Mouse (Mus musculus): ENCODE measurements at regions not wholly inside any gene's neighbourhood (a gene's known extent, or its start where the extent isn't known, plus 50 kb on each side); places are given as distances from the start of the nearest gene placed in this dataset.
A peak's percentile ranks its signal among the peaks of the same experiment; 100 is the strongest.

DNA sequence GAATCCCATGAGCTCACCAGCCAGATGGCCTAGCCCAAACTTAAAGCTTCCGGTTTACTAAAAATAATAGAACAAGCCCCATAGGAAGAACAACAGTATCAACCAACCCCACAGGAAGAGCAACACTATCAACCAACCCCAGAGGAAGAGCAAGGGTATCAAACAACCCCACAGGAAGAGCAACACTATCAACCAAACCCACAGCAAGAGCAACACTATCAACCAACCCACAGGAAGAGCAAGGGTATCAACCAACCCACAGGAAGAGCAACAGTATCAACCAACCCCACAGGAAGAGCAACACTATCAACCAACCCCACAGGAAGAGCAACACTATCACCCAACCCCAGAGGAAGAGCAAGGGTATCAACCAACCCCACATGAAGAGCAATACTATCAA, 59.0 kb upstream of the 1700016C15Rik start:
- no peaks in the 10 kb centered on the region for H3K27me3 ChIP-seq (replicated peaks)
- no peak overlapping the region for H3K4me3 ChIP-seq (replicated peaks in 1 of 3; ENCODE audit: low read depth in 2 of 3, low read length in 2 of 3, poor library complexity in 1 of 3)
- H3K27ac ChIP-seq (ENCODE audit: insufficient read depth, low read depth): no peak overlapping the region
- no peaks in the 10 kb centered on the region for H3K36me3 ChIP-seq (replicated peaks in 1 of 2; ENCODE audit: control insufficient read depth in 1 of 2, insufficient read depth in 1 of 2, low read length in 1 of 2)
- H3K79me2 ChIP-seq (replicated peaks; ENCODE audit: control insufficient read depth, extremely low read depth, insufficient read depth, poor library complexity, severe bottlenecking): no peaks in the 10 kb centered on the region
- no peak overlapping the region for H3K4me2 ChIP-seq (ENCODE audit: insufficient read depth, low read depth, poor library complexity, severe bottlenecking)
- DNase-seq (ENCODE audit: extremely low read depth): no peak
- no peak overlapping the region for H3K9ac ChIP-seq (ENCODE audit: insufficient read depth, low read depth)
- dilution Hi-C loops (cut with MboI; ENCODE audit: extremely low pct_ligation_motif_present, extremely low pct_unique_long_range_greater_than_20kb, low sequenced_read_pairs) (no loop called here), in situ Hi-C loops (cut with MboI; ENCODE audit: low pct_ligation_motif_present, low pct_unique_long_range_greater_than_20kb, low sequenced_read_pairs) (no loop called here)
- H3K9me3 ChIP-seq (replicated peaks; ENCODE audit: low read length): no peaks in the 10 kb centered on the region
- peaks cover 7 to 29% of the 10 kb centered on the region in 2 experiments; a peak in 3 of 4 replicates for H3K4me1 ChIP-seq (ENCODE audit: control insufficient read depth in 1 of 2, insufficient read depth in 2 of 2)
- TF ChIP-seq ZC3H11A (IDR thresholded peaks at IDR 0.05; ENCODE audit: low read depth, low read length) (no peak), E2F4 (IDR thresholded peaks at IDR 0.05; ENCODE audit: insufficient replicate concordance, low read depth, low read length) (no peak), MEF2A (IDR thresholded peaks at IDR 0.05; ENCODE audit: borderline replicate concordance, low read depth, low read length) (no peak), JUN (IDR thresholded peaks at IDR 0.05; ENCODE audit: insufficient read depth, low read depth, low read length) (no peak), GABPA (IDR thresholded peaks at IDR 0.05; ENCODE audit: insufficient replicate concordance, low read depth, low read length) (no peak), ETS1 (conservative IDR thresholded peaks at IDR 0.05; ENCODE audit: low read depth, low read length) (no peak), SMC3 (IDR thresholded peaks at IDR 0.05; ENCODE audit: low read depth, low read length) (no peak), MAZ (IDR thresholded peaks at IDR 0.05; ENCODE audit: low read depth, low read length) (no peak)

DNA sequence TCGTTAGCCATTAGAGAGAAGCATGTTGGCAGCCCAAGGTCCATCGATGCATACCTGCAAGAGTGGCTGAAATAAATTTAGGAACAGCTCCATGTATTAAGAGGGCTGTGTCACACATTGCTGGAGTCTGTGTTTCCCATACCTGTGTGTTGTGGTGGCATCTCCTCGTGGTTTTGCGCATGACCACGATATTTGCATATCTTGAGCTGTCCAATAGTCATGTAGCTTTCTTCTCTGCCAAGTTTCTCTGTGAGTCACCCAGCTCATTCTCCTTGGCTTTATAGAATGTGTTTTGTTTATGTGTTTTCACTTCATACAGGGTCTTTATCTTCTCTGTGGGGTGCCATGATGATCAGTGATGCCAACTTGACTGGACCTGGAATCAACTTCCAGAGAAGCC, 53.0 kb upstream of the 1700016C15Rik start:
- Histone ChIP-seq H3K4me3 (replicated peaks in 1 of 3; ENCODE audit: low read depth in 2 of 3, low read length in 2 of 3, poor library complexity in 1 of 3) (no peak overlapping the region), H3K79me2 (replicated peaks; ENCODE audit: control insufficient read depth, extremely low read depth, insufficient read depth, poor library complexity, severe bottlenecking) (no peaks in the 10 kb centered on the region), H3K36me3 (replicated peaks in 1 of 2; ENCODE audit: control insufficient read depth in 1 of 2, insufficient read depth in 1 of 2, low read length in 1 of 2) (no peaks in the 10 kb centered on the region), H3K4me1 (ENCODE audit: control insufficient read depth in 1 of 2, insufficient read depth in 2 of 2) (peaks cover 3 to 17% of the 10 kb centered on the region in 2 experiments; a peak in 3 of 4 replicates), H3K27ac (ENCODE audit: insufficient read depth, low read depth) (no peak overlapping the region), H3K27me3 (replicated peaks) (peaks cover 2% of the 10 kb centered on the region), H3K9ac (ENCODE audit: insufficient read depth, low read depth) (no peak overlapping the region), H3K9me3 (replicated peaks; ENCODE audit: low read length) (no peaks in the 10 kb centered on the region), H3K4me2 (ENCODE audit: insufficient read depth, low read depth, poor library complexity, severe bottlenecking) (no peak overlapping the region)
- in situ Hi-C loops (cut with MboI; ENCODE audit: low pct_ligation_motif_present, low pct_unique_long_range_greater_than_20kb, low sequenced_read_pairs): loop anchor here (25.0 kb wide), 1 partner anchor 789 kb away; no protein-coding TSS in a partner anchor
- dilution Hi-C loops (cut with MboI; ENCODE audit: extremely low pct_ligation_motif_present, extremely low pct_unique_long_range_greater_than_20kb, low sequenced_read_pairs): no loop called here
- peak; percentile 38 for DNase-seq (ENCODE audit: extremely low read depth)
- no peak for TF ChIP-seq POLR2A (IDR thresholded peaks at IDR 0.05; ENCODE audit: low read depth, low read length)
- TF ChIP-seq RCOR1 (conservative IDR thresholded peaks at IDR 0.05; ENCODE audit: low read depth, low read length): no peak
- TF ChIP-seq MAX (IDR thresholded peaks at IDR 0.05; ENCODE audit: low read length): 0 out of 2 replicates have a peak, but pooled peaks have one; percentile 29
- TF ChIP-seq UBTF (IDR thresholded peaks at IDR 0.05; ENCODE audit: low read depth, low read length): no peak
- TF ChIP-seq E2F4 (IDR thresholded peaks at IDR 0.05; ENCODE audit: insufficient replicate concordance, low read depth, low read length): no peak
- no peak for TF ChIP-seq CTCF (conservative IDR thresholded peaks at IDR 0.05 in 1 of 2, IDR thresholded peaks at IDR 0.05 in 1 of 2; ENCODE audit: low read depth in 2 of 2, low read length in 2 of 2)
- no peak for TF ChIP-seq EP300 (IDR thresholded peaks at IDR 0.05; ENCODE audit: low read length)
- no peak for TF ChIP-seq ZC3H11A (IDR thresholded peaks at IDR 0.05; ENCODE audit: low read depth, low read length)

Data from CH12.LX (cell line).